Mouse (Mus musculus) left cerebral cortex, adult 18-20 months (tissue): ENCODE measurements at regions not wholly inside any gene's neighbourhood (a gene's known extent, or its start where the extent isn't known, plus 50 kb on each side); places are given as distances from the start of the nearest gene placed in this dataset.

ENCODE experiments used
- DNase-seq, 2 experiments: peaks; one replicate each; pipeline ENCODE4 v3.0.0; 2021 to 2022; ENCODE audit warnings: low spot score in 2 of 2, mixed read lengths in 1 of 2

GRCm38 (mm10) chr3:141051685-141052084 lies 160.5 kb downstream of the Pdha2 start:
- no peak for DNase-seq

- no peak for DNase-seq
Measured at GRCm38 (mm10) chr3:141014262-141014547, 197.9 kb downstream of the Pdha2 start.

GRCm38 (mm10) chr3:141013521-141014261 lies 198.5 kb downstream of the Pdha2 start:
- DNase-seq = no peak

- no peak for DNase-seq
Measured at GRCm38 (mm10) chr3:141012976-141013375, 199.2 kb downstream of the Pdha2 start.

GRCm38 (mm10) chr3:141008792-141009191 lies 203.4 kb downstream of the Pdha2 start:
- no peak for DNase-seq

- DNase-seq = no peak
Measured at GRCm38 (mm10) chr3:141005885-141006284, 206.3 kb downstream of the Pdha2 start.

GRCm38 (mm10) chr3:141003561-141003960 lies 208.6 kb downstream of the Pdha2 start:
- no peak for DNase-seq

GRCm38 (mm10) chr3:140988247-140988646 lies 223.9 kb downstream of the Pdha2 start:
- DNase-seq = no peak

- no peak for DNase-seq
Measured at GRCm38 (mm10) chr3:140973519-140973918, 238.6 kb downstream of the Pdha2 start.

GRCm38 (mm10) chr3:140969892-140970880 lies 242.0 kb downstream of the Pdha2 start:
- DNase-seq = no peak

- DNase-seq = no peak
Measured at GRCm38 (mm10) chr3:140968556-140968955, 243.6 kb downstream of the Pdha2 start.

GRCm38 (mm10) chr3:140957666-140958065 lies 254.5 kb downstream of the Pdha2 start:
- DNase-seq = no peak

- DNase-seq = no peak
Measured at GRCm38 (mm10) chr3:140952111-140952800, 259.9 kb downstream of the Pdha2 start.

- no peak for DNase-seq
Measured at GRCm38 (mm10) chr3:140951024-140951423, 261.1 kb downstream of the Pdha2 start.

- DNase-seq = no peak
Measured at GRCm38 (mm10) chr3:140949880-140950662, 262.1 kb downstream of the Pdha2 start.

GRCm38 (mm10) chr3:140942450-140942849 lies 269.7 kb downstream of the Pdha2 start:
- no peak for DNase-seq

GRCm38 (mm10) chr3:140941898-140942297 lies 270.3 kb downstream of the Pdha2 start:
- DNase-seq = no peak

- no peak for DNase-seq
Measured at GRCm38 (mm10) chr3:140941316-140941715, 270.8 kb downstream of the Pdha2 start.

- no peak for DNase-seq
Measured at GRCm38 (mm10) chr3:140933156-140933555, 279.0 kb downstream of the Pdha2 start.

- no peak for DNase-seq
Measured at GRCm38 (mm10) chr3:140926689-140927088, 285.5 kb downstream of the Pdha2 start.
